Mouse (Mus musculus): ENCODE results near the gene Mrap. TPM values are rescaled to one million over a fixed set of nuclear protein-coding genes. Genes with fewer than 3 reads are reported as not detected.

Mrap gene
- polyA plus RNA-seq, 1 experiment, result 353 TPM

DNA sequence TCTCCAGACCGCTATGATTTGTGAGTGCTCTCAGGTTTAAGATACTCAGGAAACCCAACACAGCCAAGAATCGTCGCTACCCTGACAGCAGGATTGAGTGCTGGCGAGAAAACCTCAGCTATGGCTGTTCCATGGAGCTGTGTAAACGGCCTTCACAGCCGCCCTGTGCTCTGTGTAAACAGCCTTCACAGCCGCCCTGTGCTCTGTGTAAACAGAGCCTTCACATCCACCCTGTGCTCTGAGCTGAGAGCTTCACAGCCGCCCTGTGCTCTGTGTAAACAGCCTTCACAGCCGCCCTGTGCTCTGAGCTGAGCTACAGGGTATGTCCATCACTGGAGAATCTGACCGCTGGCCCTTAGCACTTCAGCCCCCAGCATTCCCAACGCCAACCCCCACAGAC lies 41.8 kb downstream of the Mrap start:
- no peak overlapping the region for H3K27ac ChIP-seq (replicated peaks; ENCODE audit: low read depth, low read length)

DNA sequence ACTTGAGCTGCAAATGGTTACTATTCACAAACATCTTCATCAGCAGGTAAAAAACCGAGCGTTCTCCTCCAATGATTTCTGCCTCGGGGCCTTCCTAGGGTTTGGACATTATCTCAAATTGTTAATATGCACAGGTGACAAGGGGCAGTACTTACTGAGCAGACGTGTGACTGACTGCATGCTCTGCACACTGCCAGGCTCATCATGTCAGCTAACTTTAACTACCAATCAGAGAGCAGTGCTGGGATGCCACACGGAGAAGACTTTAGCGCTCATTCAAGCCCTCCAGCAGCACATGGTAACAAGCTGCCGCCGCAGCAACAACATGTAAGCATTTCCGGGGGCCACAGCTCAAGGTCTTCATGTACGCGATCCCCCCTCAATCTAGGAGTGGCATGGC lies 45.3 kb downstream of the Mrap start:
- no peak overlapping the region for H3K27ac ChIP-seq (replicated peaks; ENCODE audit: low read depth, low read length)
- H3K4me1 ChIP-seq (ENCODE audit: control insufficient read depth, insufficient read depth, insufficient read length, low read length), result no peaks in the 10 kb centered on the region
- no peak overlapping the region for H3K4me3 ChIP-seq (ENCODE audit: insufficient read depth, low read depth, low read length)

More for the DNA sequence above, 41.8 kb downstream of the Mrap start:
- no peaks in the 10 kb centered on the region for H3K4me1 ChIP-seq (ENCODE audit: control insufficient read depth, insufficient read depth, insufficient read length, low read length)
- H3K4me3 ChIP-seq (ENCODE audit: insufficient read depth, low read depth, low read length), result no peak overlapping the region

DNA sequence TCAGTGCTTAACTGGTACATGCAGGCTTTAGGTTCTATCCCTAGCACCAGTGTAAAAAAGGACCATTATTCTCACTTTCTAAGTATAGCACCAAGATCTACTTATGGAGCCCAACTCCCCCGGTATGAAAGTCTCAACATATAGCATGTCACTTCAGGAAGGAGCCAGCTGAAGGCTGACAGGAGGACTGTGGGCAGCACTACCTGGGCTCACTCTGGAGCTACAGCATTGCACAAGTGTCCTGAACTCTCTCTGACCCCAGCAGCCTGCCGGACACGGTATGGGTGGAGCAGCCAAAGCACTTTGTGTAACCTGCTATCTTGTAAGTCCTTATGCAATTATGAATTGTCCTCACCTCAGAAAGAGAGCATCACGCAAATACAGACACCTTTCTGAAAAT lies 47.2 kb downstream of the Mrap start:
- Histone ChIP-seq H3K4me3 (ENCODE audit: insufficient read depth, low read depth, low read length) (no peak overlapping the region), H3K4me1 (ENCODE audit: control insufficient read depth, insufficient read depth, insufficient read length, low read length) (no peaks in the 10 kb centered on the region), H3K27ac (replicated peaks; ENCODE audit: low read depth, low read length) (no peak overlapping the region)

DNA sequence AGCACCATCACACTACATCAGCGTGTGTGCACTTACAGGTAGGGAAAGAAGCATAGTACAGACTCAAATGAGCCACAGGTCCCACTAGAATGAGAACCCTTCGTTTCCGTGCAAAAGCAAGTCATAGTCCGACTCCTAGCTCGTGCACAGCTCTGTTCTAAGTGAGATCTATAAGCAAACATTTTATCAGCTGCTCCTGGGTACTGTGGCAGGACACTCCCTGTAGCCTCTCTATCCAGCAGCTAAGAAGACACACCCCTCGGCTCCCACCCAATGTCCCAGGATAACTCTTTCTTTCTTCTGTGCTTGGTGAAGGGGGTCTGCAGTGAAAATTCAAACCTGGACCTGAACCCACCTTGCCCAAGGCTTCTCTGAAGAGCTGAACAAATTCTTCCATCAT lies 50.6 kb downstream of the Mrap start:
- H3K27ac ChIP-seq (replicated peaks; ENCODE audit: low read depth, low read length), result no peak overlapping the region
- no peak overlapping the region for H3K4me3 ChIP-seq (ENCODE audit: insufficient read depth, low read depth, low read length)
- H3K4me1 ChIP-seq (ENCODE audit: control insufficient read depth, insufficient read depth, insufficient read length, low read length), result peaks cover 4% of the 10 kb centered on the region; the same call in 1 of the 2 replicates

DNA sequence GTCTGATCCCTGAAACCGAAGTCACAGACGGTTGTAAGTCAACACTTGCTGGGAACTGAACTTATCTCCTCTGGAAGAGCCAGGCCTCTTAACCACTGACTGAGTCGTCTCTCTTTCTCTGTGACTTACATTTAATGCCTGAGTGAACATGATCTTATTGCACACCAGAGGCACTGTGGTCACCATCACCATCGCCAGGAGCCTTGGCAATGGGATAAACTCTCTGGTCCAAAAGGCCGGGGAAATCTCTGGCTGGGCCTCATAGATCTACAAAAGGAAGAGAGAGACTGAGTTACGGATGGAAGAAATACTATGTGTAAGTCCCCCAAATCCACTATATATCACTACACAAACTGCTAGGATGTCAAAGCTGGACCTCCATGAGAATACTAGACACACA lies 52.9 kb downstream of the Mrap start:
- Histone ChIP-seq H3K4me3 (ENCODE audit: insufficient read depth, low read depth, low read length) (no peak overlapping the region), H3K4me1 (ENCODE audit: control insufficient read depth, insufficient read depth, insufficient read length, low read length) (peaks cover 4% of the 10 kb centered on the region; the same call in 1 of the 2 replicates), H3K27ac (replicated peaks; ENCODE audit: low read depth, low read length) (no peak overlapping the region)

DNA sequence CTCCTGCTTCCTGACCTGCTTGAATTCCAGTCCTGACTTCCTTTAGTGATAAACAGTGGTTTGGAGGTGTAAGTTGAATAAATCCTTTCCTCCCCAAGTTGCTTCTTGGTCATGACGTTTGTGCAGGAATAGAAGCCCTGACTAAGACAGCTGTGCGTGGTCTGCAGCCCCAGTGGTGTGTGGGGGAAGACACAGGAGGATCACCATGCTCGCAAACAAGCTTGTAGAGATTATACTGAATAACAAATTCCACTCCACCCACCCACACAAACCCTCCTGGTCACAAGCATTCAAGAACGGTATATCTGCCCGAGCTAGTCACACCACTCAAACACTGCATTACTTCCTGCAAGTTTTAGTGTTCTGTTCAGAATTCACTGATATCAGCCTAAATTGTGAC lies 54.1 kb downstream of the Mrap start:
- no peak overlapping the region for H3K27ac ChIP-seq (replicated peaks; ENCODE audit: low read depth, low read length)

DNA sequence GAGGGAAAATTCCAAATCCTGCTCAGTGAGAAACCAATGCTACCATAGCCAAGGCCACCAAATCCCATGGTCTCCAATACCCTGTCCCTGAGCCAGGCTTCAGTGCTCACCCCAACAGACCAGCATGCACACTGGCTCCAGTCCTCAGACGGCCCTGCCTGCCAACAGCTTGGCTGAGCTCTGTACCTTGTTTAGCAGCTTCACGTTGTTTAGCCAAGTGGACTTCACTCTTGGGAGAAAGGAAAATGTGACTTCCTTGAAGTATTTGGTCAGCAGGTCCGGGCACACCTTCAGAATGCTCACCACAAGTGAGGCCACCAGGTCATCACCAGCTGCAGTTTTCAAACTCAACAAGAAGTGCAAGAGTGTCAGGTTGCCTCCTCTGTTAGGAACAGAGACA lies 54.5 kb downstream of the Mrap start:
- no peak overlapping the region for H3K4me3 ChIP-seq (ENCODE audit: insufficient read depth, low read depth, low read length)
- H3K4me1 ChIP-seq (ENCODE audit: control insufficient read depth, insufficient read depth, insufficient read length, low read length), result peaks cover 4% of the 10 kb centered on the region; the same call in 1 of the 2 replicates
- H3K27ac ChIP-seq (replicated peaks; ENCODE audit: low read depth, low read length), result peak overlapping the region; percentile 1; the same call in 1 of the 2 replicates

More for the DNA sequence above, 54.1 kb downstream of the Mrap start:
- Histone ChIP-seq H3K4me1 (ENCODE audit: control insufficient read depth, insufficient read depth, insufficient read length, low read length) (peaks cover 4% of the 10 kb centered on the region; the same call in 1 of the 2 replicates), H3K4me3 (ENCODE audit: insufficient read depth, low read depth, low read length) (no peak overlapping the region)

DNA sequence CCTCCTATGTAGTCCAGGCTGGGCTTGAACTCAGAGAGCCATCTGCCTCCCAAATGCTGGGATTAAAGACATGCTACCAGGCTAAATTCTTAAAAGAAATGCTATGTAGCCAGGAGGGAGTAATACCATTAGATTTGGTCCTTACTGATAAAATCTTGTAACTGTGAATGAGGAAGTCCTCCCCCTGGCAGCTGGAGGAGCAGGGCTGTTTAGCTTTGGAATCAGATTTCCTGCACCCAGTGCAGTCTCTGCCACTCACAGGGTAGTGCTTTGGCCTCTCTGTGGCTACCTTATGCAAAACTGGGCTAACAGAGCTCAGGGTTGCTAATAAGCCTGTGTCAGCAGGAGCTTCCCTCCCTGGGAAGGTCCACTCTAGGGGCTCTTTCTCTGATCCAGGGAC lies 56.7 kb downstream of the Mrap start:
- Histone ChIP-seq H3K4me1 (ENCODE audit: control insufficient read depth, insufficient read depth, insufficient read length, low read length) (peaks cover 4% of the 10 kb centered on the region; the same call in 1 of the 2 replicates), H3K4me3 (ENCODE audit: insufficient read depth, low read depth, low read length) (no peak overlapping the region), H3K27ac (replicated peaks; ENCODE audit: low read depth, low read length) (no peak overlapping the region)

DNA sequence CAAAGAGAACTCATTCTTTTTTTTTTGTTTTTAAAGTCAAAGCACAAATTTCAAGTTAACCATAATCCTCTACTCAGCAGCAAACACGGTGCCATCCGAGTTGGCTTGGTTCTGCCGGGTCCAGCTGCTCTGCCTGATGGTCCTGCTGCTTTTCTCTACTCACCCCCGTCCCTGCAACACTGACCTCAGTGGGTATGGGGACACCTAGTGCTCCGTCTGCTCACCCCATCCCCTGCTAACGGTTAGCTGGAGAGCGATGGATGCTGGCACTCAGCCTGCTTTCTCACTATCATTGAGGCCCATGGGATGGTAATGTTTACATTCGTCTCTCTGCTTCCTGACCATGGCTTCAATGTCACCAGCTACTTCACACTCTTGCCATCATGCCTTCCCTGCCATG lies 60.4 kb downstream of the Mrap start:
- Histone ChIP-seq H3K4me1 (ENCODE audit: control insufficient read depth, insufficient read depth, insufficient read length, low read length) (no peaks in the 10 kb centered on the region), H3K4me3 (ENCODE audit: insufficient read depth, low read depth, low read length) (no peak overlapping the region), H3K27ac (replicated peaks; ENCODE audit: low read depth, low read length) (no peak overlapping the region)

DNA sequence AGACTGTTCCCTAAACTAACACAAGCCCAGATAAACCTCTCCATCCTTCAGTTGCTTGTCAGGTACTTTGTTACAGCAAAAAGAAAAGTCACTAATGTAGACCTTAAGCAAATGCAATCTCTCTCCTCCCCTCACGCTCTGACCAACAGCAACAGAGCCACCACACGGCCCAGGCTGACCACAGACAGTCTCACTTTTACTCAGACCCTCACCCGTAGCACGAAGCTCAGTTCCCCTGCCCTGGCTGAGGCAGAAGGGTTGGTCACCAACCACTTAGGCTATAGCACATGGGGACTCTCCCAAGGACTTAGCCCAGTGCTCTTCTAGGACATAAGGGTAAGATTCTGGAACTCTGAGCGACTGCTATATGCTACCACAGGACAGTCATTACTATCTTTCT lies 60.8 kb downstream of the Mrap start:
- no peak overlapping the region for H3K27ac ChIP-seq (replicated peaks; ENCODE audit: low read depth, low read length)
- H3K4me1 ChIP-seq (ENCODE audit: control insufficient read depth, insufficient read depth, insufficient read length, low read length), result no peaks in the 10 kb centered on the region
- no peak overlapping the region for H3K4me3 ChIP-seq (ENCODE audit: insufficient read depth, low read depth, low read length)

Other genes starting within 250 kb of the Mrap start
- 3.1 and 4.1 TPM in 2 replicates for gene Mis18a, start 10.8 kb upstream of the Mrap start, polyA plus RNA-seq (2012; ENCODE audit: insufficient read depth, insufficient read length, missing spikeins)
- 6.2 and 7.5 TPM in 2 replicates for gene Urb1, start 72.2 kb downstream of the Mrap start, polyA plus RNA-seq (2012; ENCODE audit: insufficient read depth, insufficient read length, missing spikeins)
- 0.58 and 1.8 TPM in 2 replicates for gene Eva1c, start 88.5 kb downstream of the Mrap start, polyA plus RNA-seq (2012; ENCODE audit: insufficient read depth, insufficient read length, missing spikeins)
- gene Cfap298, start 196.9 kb downstream of the Mrap start, polyA plus RNA-seq (2012; ENCODE audit: insufficient read depth, insufficient read length, missing spikeins), result 41.8 and 45.0 TPM in 2 replicates

Measured in brown adipose tissue, adult 24 weeks (tissue).